Mouse (Mus musculus) cortical plate, adult 2 months (tissue): ENCODE data around the gene Cfap54.

Experiments
- CTCF ChIP-seq: fragments of 200-500 bp; IDR thresholded peaks from 2 replicates; pipeline ENCODE4 v1.5.1; 2011; ENCODE audit warnings: mild to moderate bottlenecking, control low read depth, low read length; ENCODE audit not compliant: insufficient read depth; ENCODE audit errors: extremely low read depth
- POLR2A ChIP-seq: fragments of 200-500 bp; IDR thresholded peaks from 2 replicates; pipeline ENCODE4 v1.6.1; 2011; ENCODE audit warnings: mild to moderate bottlenecking, low read length, control low read depth; ENCODE audit not compliant: insufficient read depth; ENCODE audit errors: extremely low read depth

GRCm38 (mm10) chr10:93079486-93079885 lies 1.9 kb downstream of the Cfap54 start:
- TF ChIP-seq CTCF: no peak
- TF ChIP-seq POLR2A: no peak
